Mouse (Mus musculus): ENCODE results near the gene Wipi2. TPM values are rescaled to one million over a fixed set of nuclear protein-coding genes. Genes with fewer than 3 reads are reported as not detected.

Gene Wipi2
- polyA plus RNA-seq, 1 experiment = 72.2 TPM

DNA sequence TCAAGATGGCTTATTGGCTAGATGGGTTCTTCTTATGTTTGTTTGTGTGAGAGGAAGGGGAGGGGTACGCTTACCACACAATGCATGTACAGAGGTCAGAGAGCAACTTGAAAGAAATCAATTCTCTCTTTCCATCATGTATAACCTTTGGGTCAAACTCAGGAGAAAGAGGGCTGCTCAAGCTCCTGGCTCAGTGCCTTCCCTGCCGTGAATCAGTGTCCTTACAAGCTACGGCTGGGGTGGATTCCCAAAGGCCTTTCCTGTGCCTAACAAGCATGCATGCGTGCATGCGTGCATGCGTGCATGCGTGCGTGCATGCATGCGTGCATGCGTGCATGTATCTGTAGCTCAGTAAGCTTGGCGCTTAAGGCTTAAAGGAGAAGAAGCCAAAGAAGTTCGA lies 22.2 kb upstream of the Wipi2 start:
- Histone ChIP-seq H3K4me3 (ENCODE audit: insufficient read depth, low read length) (peak overlapping the region; percentile 3; the same call in 1 of the 2 replicates), H3K4me1 (ENCODE audit: control insufficient read depth, insufficient read depth, low read length) (peaks cover 2% of the 10 kb centered on the region; the same call in 1 of the 2 replicates), H3K27ac (ENCODE audit: insufficient read depth, low read length) (peak overlapping the region; percentile 67)
- TF ChIP-seq POLR2A (IDR thresholded peaks at IDR 0.05; ENCODE audit: extremely low read depth, insufficient read depth, low read length) = no peak
- no peak for TF ChIP-seq CTCF (IDR thresholded peaks at IDR 0.05; ENCODE audit: extremely low read depth, insufficient read depth, low read length)

DNA sequence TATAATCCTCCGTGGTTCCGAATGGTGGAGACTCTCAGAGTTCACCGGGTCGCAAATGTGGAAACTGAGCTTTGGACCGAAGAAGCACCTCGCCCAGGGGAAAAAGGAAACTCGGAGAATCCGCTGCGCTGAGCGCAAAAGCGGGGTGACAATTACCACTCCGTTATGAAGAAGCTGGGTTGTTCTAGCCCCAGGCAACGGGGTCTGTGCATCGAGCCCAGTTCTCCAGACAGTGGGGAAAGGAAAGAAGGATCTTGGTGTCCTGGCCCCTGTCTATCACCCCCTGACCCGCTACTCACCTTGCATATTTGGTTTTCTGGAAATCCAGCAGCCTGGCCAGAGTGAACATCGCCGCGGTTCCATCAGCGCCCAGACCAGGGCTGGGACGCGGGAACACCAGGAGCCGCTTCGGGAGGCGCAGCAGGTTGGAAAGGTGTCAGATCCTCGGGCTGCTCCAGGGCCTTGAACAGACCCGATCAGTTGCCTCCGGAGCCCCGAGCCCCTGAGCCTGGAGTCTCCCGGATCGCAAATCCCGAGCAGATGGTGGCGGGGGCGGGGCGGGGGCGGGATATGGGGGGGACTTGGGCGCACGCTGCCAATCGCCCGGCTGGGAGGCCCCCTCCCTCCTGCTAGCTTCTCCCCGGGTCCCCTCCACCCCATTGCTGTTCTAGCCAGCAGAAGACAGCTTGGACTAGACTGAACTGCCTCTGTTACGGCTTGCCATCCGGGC lies 19.1 kb upstream of the Wipi2 start, which contains the start of gene Mmd2:
Mmd2 (minus strand) TSS at position 542 of the 730 bp plus-strand sequence.
- peak within 1 kb of the TSS; percentile 88 for H3K4me3 ChIP-seq (ENCODE audit: insufficient read depth, low read length)
- peaks cover 2% of the 10 kb centered on the region; the same call in 1 of the 2 replicates for H3K4me1 ChIP-seq (ENCODE audit: control insufficient read depth, insufficient read depth, low read length)
- H3K27ac ChIP-seq (ENCODE audit: insufficient read depth, low read length) = peak within 1 kb of the TSS; percentile 94
- no peak for TF ChIP-seq CTCF (IDR thresholded peaks at IDR 0.05; ENCODE audit: extremely low read depth, insufficient read depth, low read length)
- TF ChIP-seq POLR2A (IDR thresholded peaks at IDR 0.05; ENCODE audit: extremely low read depth, insufficient read depth, low read length) = peak; percentile 28; the same call in 1 of the 2 replicates

- no peak overlapping the region for H3K27ac ChIP-seq (ENCODE audit: insufficient read depth, low read length)
- TF ChIP-seq POLR2A (IDR thresholded peaks at IDR 0.05; ENCODE audit: extremely low read depth, insufficient read depth, low read length) (no peak), CTCF (IDR thresholded peaks at IDR 0.05; ENCODE audit: extremely low read depth, insufficient read depth, low read length) (no peak)
Measured at GRCm38 (mm10) chr5:142608989-142609325, 18.5 kb upstream of the Wipi2 start.

DNA sequence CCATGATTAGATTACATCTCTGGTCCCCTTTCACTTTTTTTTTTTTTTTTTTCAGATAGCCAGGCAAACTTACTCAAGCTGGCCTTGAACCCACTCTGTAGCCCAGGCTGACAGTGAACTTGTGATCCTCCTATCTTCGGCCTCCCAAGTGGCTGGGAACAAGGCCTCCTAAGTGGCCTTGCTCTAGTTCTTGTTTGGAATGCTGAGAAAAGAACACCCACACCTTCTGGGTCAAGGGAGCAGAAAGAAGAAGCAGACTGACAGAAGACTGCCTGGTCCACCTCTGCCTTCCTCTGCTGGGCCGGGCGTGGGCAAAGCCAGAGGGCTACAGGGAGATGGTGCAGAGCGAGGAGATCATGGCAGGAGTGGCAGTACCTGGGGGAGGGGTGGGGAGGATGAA lies 17.1 kb upstream of the Wipi2 start:
- H3K4me1 ChIP-seq (ENCODE audit: control insufficient read depth, insufficient read depth, low read length) = peaks cover 2% of the 10 kb centered on the region; the same call in 1 of the 2 replicates
- TF ChIP-seq POLR2A (IDR thresholded peaks at IDR 0.05; ENCODE audit: extremely low read depth, insufficient read depth, low read length) (no peak), CTCF (IDR thresholded peaks at IDR 0.05; ENCODE audit: extremely low read depth, insufficient read depth, low read length) (no peak)
- H3K27ac ChIP-seq (ENCODE audit: insufficient read depth, low read length) = no peak overlapping the region
- H3K4me3 ChIP-seq (ENCODE audit: insufficient read depth, low read length) = no peak overlapping the region

More at GRCm38 (mm10) chr5:142608989-142609325, 18.5 kb upstream of the Wipi2 start:
- Histone ChIP-seq H3K4me1 (ENCODE audit: control insufficient read depth, insufficient read depth, low read length) (peaks cover 2% of the 10 kb centered on the region; the same call in 1 of the 2 replicates), H3K4me3 (ENCODE audit: insufficient read depth, low read length) (peak overlapping the region; percentile 88)

- no peak for TF ChIP-seq POLR2A (IDR thresholded peaks at IDR 0.05; ENCODE audit: extremely low read depth, insufficient read depth, low read length)
- TF ChIP-seq CTCF (IDR thresholded peaks at IDR 0.05; ENCODE audit: extremely low read depth, insufficient read depth, low read length) = no peak
- Histone ChIP-seq H3K4me3 (ENCODE audit: insufficient read depth, low read length) (no peak overlapping the region), H3K4me1 (ENCODE audit: control insufficient read depth, insufficient read depth, low read length) (peaks cover 2% of the 10 kb centered on the region; the same call in 1 of the 2 replicates), H3K27ac (ENCODE audit: insufficient read depth, low read length) (no peak overlapping the region)
Measured at GRCm38 (mm10) chr5:142614513-142614912, 13.0 kb upstream of the Wipi2 start.

DNA sequence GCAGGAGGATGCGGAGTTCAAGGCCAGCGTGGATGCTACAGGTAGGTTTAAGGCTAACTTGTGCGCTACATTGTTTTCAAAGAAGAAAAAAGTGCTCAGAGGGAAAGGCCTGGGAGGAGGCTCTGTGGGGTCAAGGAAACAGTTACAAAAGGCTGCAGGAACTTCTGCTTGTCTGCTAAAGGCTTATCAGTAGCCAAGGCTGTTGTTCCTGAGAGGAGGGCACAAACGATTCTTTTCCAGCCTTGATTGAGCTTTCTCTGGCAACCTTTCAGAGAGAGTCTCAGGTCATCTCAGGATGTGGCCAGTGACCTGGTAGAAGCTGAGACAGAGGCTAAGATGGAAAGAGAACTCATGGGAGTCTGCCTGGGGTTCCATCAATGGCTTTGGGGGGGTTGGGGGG lies 11.9 kb upstream of the Wipi2 start:
- no peak overlapping the region for H3K27ac ChIP-seq (ENCODE audit: insufficient read depth, low read length)
- H3K4me3 ChIP-seq (ENCODE audit: insufficient read depth, low read length) = no peak overlapping the region
- TF ChIP-seq POLR2A (IDR thresholded peaks at IDR 0.05; ENCODE audit: extremely low read depth, insufficient read depth, low read length) (no peak), CTCF (IDR thresholded peaks at IDR 0.05; ENCODE audit: extremely low read depth, insufficient read depth, low read length) (no peak)
- peaks cover 2% of the 10 kb centered on the region; the same call in 1 of the 2 replicates for H3K4me1 ChIP-seq (ENCODE audit: control insufficient read depth, insufficient read depth, low read length)

DNA sequence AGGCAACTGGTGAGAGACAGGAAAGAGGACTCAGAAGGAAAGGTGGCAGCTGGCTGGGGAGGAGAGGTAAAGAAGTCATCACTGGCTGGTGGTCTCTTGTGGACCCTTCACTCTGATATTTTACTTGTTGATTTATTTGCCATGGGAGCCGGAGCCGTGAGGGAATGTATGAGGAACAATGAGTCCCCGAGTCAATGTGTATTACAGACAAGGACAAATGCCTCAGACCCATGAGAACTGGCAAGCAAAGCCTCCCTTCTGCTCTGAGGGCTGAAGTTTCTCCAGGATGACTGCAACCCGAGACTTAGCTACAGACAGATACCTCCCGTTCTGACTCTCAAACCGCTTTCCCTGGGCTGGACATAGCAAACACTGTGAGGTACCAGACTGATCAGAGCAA lies 11.2 kb upstream of the Wipi2 start:
- Histone ChIP-seq H3K4me1 (ENCODE audit: control insufficient read depth, insufficient read depth, low read length) (peaks cover 2% of the 10 kb centered on the region; the same call in 1 of the 2 replicates), H3K27ac (ENCODE audit: insufficient read depth, low read length) (no peak overlapping the region), H3K4me3 (ENCODE audit: insufficient read depth, low read length) (no peak overlapping the region)
- TF ChIP-seq POLR2A (IDR thresholded peaks at IDR 0.05; ENCODE audit: extremely low read depth, insufficient read depth, low read length) (no peak), CTCF (IDR thresholded peaks at IDR 0.05; ENCODE audit: extremely low read depth, insufficient read depth, low read length) (no peak)

DNA sequence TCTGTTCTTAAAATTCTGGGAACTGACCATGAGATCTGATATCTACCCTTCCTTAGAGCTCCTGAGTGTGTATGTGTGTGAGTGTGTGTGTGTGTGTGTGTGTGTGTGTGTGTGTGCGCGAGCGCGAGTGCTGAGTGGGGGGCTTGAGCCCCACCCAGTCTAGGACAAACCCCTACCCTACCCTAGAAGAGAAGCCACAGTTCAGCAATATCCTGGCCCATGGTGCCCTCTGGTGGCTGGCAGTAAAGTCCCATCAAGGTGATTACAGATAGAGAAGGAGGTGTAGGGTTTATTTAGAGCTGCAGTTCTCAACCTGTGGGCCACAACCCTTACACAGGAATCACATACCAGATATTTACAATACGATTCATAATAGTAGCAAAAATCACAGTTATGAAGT lies 7.6 kb upstream of the Wipi2 start:
- Histone ChIP-seq H3K4me3 (ENCODE audit: insufficient read depth, low read length) (no peak overlapping the region), H3K4me1 (ENCODE audit: control insufficient read depth, insufficient read depth, low read length) (no peaks in the 10 kb centered on the region), H3K27ac (ENCODE audit: insufficient read depth, low read length) (no peak overlapping the region)
- TF ChIP-seq CTCF (IDR thresholded peaks at IDR 0.05; ENCODE audit: extremely low read depth, insufficient read depth, low read length) (peak; percentile 94), POLR2A (IDR thresholded peaks at IDR 0.05; ENCODE audit: extremely low read depth, insufficient read depth, low read length) (no peak)

- no peaks in the 10 kb centered on the region for H3K4me1 ChIP-seq (ENCODE audit: control insufficient read depth, insufficient read depth, low read length)
- H3K27ac ChIP-seq (ENCODE audit: insufficient read depth, low read length) = no peak overlapping the region
- TF ChIP-seq CTCF (IDR thresholded peaks at IDR 0.05; ENCODE audit: extremely low read depth, insufficient read depth, low read length) (no peak), POLR2A (IDR thresholded peaks at IDR 0.05; ENCODE audit: extremely low read depth, insufficient read depth, low read length) (no peak)
- no peak overlapping the region for H3K4me3 ChIP-seq (ENCODE audit: insufficient read depth, low read length)
Measured at GRCm38 (mm10) chr5:142621421-142621820, 6.1 kb upstream of the Wipi2 start.

GRCm38 (mm10) chr5:142622134-142622533 lies 5.4 kb upstream of the Wipi2 start:
- no peak overlapping the region for H3K4me3 ChIP-seq (ENCODE audit: insufficient read depth, low read length)
- H3K27ac ChIP-seq (ENCODE audit: insufficient read depth, low read length) = no peak overlapping the region
- TF ChIP-seq POLR2A (IDR thresholded peaks at IDR 0.05; ENCODE audit: extremely low read depth, insufficient read depth, low read length) (no peak), CTCF (IDR thresholded peaks at IDR 0.05; ENCODE audit: extremely low read depth, insufficient read depth, low read length) (no peak)
- H3K4me1 ChIP-seq (ENCODE audit: control insufficient read depth, insufficient read depth, low read length) = no peaks in the 10 kb centered on the region

All from cortical plate, adult 2 months (tissue).